Mouse (Mus musculus) adrenal gland, postnatal 4 days (tissue): Measurements from ENCODE around the gene Pdia5. TPM values are rescaled to one million over a fixed set of nuclear protein-coding genes. Genes with fewer than 3 reads are reported as not detected.
A peak's percentile ranks its signal among the peaks of the same experiment; 100 is the strongest.

Experiments
- DNase-seq, 2 experiments: peaks; one replicate each; pipeline ENCODE4 v3.0.0; 2021 to 2022; ENCODE audit warnings: low spot score in 2 of 2, mixed read lengths in 2 of 2
- total RNA-seq, 2 experiments: library from RNA; stranded (reverse); gene quantifications; 2 replicates each; pipeline ENCODE4 v1.2.3; 2021

Pdia5 gene
- total RNA-seq, 2 experiments from 2014 or later: 23.0 to 27.5 TPM

DNA sequence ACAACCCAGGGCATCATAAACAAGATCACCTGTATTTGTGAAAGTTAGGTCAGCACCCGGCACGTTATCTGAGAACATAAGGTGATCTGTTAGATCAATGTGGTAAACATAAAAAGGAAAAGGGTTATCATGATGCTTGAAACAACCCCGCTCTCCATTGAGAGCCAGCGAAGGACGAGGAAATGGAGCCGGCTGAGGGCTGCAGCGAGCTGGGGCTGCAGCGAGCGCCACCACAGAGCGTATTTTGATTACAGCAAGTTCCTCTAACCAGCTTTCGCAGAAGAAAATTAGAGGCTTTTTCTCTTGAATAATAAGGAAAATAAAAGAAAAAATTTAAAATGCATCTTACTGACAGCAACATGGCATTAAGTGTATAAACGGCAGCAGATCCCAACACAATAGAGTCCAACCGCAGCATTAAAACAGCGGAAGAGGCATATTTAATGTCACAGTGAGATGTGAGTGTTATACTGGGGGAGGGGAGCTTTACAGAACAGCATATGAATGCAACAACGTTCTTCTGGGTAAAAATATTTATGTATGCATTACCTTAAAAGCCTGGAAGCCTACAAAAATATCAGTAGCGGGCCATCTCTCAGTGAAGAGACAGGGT is 40.5 kb downstream of the Pdia5 start:
- DNase-seq: no peak

DNA sequence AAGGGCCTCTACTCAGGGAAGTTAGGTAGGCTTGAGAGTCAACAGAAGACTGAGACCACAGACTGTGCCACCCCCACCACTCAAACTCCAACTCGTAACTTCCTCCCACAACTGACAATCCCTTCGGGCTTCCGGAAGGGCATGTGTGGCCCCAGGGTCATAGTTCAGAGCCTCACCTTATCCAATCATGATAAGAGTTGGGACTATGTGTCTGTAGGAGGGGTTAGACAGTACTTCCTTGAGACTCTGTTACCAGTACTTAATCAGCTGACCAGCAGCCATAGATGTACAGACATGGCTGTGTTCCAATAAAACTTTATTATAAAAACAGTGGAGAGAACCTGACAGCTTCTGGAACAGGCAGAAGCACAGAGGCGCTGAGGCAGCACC is 48.7 kb downstream of the Pdia5 start:
- DNase-seq: no peak

- no peak for DNase-seq
Observed at GRCm38 (mm10) chr16:35441346-35442025, 49.2 kb downstream of the Pdia5 start.

- no peak for DNase-seq
Observed at GRCm38 (mm10) chr16:35439046-35439445, 51.6 kb downstream of the Pdia5 start.

DNA sequence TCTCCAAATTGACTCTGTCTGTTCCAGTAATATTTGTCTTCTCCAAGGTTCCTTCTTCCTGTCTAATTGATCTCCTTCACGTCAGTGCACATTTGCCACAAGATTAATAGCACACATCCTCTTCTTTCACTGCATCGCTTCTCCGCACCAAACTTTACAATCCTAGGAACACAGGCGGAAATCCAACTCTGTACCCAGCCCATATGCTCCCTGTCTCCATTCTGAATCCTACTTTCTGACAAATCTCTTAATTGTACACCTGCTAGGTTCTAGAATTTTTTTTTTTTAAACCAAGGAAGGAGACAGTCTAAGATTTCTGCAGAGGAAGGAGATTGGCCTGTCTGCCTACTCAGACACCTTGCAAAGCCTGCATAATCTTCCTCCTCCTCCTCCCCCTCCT is 59.1 kb downstream of the Pdia5 start:
- DNase-seq: no peak

GRCm38 (mm10) chr16:35424926-35425325 is 65.7 kb downstream of the Pdia5 start:
- DNase-seq: no peak

DNA sequence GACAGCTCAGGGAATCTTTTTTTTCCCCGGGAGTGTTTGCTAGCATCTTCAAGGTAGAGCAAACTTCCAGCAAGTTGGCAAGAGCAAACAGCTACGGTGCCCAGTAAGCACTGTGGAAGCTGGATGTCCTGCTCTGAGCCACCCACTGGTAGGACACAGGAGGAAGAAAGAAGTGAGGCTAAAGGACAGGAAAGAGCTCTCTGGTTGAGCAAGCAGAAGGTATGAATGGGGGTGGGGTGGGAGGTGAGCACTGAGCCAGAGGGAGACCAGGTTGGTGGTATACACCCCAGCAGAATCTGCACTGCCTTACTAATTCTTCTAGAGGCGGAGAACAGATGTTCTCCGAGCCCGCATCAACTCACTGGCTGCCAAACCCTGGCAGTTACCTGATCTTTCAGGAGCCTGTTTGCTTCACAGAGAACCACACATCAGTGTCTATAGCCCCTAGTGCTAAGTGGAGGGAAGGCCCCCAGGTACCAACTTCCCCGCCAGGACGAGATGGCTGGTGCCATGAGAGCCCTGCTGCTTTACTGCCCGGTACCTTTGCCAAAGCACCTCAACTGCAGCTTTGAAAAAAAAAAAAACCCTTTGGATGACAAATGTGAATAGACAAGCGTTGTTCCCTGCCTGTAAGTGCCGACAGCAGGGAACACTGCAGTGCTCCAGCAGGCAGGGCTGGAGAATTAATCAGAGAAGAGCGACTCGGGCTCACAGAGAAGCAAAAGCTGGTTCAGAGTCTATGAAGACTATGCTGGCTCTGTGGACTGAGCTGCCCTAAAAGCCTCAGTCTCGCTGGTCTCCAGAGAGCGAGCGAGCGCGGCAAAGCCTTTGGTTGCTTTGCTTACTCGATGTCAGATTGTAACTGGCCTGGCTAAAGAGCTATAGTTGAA is 67.2 kb downstream of the Pdia5 start:
- DNase-seq: no peak

DNA sequence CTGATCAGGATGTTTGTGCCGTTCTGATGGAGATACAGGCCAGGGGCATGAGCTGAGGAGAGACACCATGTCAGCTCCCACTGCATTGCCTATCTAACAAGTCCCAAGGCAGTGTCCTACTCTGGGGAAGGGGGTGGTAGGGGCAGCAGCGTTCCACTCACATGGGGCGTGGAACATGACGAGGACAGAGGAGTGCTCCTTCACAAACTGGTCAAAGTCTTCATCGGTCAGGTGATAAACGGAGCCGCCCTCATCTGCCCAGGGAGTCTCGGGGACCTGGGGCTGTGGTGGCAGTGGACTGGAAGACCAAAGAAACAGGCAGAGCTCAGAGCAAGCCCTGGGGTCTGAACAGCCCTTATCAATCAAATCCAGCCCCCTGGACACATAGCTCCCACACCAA is 68.0 kb downstream of the Pdia5 start:
- no peak for DNase-seq

DNA sequence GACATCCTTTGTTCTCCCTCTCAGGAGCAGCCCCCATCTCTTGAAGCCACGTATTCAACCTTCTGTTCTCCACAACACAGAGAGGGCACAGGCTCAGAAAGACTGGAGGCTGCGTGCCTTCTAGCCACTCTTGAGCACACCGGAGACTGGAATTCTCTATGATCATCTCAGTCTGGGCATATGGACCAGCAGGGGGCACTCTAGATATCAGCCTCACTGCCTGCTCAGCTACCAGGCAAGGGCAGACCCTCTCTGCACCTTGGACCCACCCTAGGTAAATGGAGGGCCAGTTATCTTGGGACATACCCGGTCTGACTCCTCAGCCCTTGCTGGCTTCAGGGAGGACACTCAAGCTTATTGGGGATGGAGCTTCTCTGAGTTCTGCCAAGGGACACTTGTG is 68.5 kb downstream of the Pdia5 start:
- DNase-seq: no peak

GRCm38 (mm10) chr16:35414616-35415015 is 76.1 kb downstream of the Pdia5 start:
- DNase-seq: no peak

DNA sequence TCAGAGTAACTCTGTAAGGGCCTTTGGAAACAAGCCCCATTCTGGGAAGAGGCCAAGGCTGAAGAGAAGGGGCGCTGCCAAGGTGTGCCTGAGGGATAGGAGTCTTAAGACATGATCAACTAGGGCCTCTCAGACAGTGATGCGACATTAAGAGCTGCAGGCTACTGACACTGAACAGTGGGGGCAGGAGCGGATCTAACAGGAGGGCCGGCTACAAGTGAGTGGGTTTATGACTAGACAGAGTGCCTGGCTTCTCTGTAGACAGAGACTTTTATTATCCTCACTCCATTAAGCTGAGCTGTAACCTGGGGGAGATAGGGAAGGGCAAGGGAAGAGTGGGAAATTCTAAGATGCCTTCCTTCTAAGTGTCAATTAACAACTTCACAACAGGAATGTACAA is 84.0 kb downstream of the Pdia5 start:
- no peak for DNase-seq

- no peak for DNase-seq
Observed at GRCm38 (mm10) chr16:35406166-35406565, 84.5 kb downstream of the Pdia5 start.

DNA sequence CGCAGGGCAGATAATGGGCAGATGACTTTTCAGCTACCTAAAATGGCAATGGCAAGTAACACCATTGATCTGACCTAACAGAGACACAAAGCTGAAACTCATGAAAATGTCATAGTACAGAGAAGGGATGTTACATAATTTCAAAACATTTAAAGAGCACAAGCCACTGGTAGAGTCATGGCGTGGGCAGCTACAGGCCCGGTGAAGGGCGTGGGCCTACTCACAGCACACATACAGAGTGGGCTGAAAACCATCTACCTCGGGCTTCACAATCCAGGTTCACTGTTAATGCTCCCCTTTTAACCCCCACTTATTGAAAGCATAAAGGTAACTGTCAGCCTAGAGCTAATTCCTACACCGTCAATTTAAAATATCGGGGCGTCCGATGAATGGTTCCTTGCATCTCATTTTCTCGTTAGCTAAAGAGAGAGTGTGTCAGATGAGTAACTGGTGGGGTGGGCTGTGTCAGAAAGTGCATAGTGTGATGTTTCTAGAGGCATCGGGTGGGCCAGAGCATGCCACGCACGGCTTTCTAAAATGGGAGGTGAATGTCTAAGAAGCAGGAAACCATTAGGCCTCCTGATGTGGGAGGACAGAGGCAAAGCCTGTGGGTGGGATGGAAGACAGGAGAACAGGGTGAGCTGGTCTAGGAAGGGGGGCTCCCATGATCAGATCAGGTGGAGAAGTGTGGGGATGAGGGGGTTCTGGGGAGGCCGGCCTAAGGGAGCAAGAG is 85.2 kb downstream of the Pdia5 start:
- no peak for DNase-seq

GRCm38 (mm10) chr16:35404864-35405263 is 85.8 kb downstream of the Pdia5 start:
- no peak for DNase-seq

DNA sequence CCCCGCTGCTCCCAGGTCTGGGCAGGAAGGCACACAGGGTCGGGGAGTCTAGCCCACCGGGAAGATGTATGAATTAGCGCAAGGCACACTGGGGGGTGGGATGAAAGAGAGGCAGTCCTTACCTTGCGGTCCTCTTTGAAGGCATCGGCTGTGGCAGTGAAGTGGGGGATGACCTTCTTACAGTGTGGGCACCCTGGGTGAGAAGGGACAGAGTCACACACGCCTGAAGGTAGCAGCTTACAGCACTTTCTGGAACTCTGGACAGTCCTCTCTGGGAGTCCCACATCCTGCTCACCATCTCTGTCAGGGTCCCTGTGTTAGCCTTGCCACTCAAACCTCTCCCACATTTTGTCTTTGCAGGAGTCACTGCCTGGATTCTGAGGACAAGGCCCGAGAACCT is 86.8 kb downstream of the Pdia5 start:
- DNase-seq: no peak

DNA sequence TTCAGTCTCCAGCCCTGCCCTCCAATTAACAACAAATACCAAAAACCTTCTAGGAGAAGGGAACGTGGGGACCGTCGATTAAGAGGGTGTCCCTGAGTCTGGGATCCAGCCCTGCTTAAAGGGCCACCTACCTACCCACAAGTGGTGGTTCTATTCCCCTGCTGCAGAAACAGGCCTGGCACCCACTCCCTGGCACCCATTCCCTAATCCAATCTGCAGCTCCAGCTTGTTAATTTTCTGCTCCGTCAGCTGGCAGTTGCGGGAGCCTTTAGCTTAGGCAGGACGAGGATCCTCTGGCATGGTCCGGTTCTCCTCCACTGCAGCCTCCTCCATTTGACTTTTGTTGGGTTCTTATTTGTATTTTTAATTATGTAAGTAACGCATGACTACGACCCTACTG is 87.3 kb downstream of the Pdia5 start:
- no peak for DNase-seq

GRCm38 (mm10) chr16:35392813-35393212 is 97.9 kb downstream of the Pdia5 start:
- DNase-seq: no peak

GRCm38 (mm10) chr16:35385654-35386053 is 105.0 kb downstream of the Pdia5 start:
- no peak for DNase-seq

- DNase-seq: no peak
Observed at GRCm38 (mm10) chr16:35380048-35380447, 110.6 kb downstream of the Pdia5 start.

DNA sequence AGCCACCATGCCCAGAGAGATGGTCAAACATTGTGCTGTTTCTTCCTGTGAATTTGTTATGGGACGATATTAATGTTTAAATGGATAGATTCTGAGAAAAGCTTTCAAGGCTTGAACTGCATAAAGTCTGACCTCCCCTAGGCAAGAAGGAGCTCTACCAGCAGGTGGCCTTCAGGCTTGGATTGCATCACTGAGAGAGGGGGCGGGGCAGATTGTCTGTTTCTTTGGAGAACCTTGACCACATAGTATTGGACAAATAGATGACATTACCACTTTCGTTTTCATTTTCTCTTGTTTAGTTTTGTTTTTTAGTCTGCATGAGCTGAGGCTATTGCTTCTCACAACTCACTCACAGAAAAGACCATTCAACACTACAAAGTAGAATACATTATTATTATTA is 111.3 kb downstream of the Pdia5 start:
- DNase-seq: peak; percentile 20 to 22

DNA sequence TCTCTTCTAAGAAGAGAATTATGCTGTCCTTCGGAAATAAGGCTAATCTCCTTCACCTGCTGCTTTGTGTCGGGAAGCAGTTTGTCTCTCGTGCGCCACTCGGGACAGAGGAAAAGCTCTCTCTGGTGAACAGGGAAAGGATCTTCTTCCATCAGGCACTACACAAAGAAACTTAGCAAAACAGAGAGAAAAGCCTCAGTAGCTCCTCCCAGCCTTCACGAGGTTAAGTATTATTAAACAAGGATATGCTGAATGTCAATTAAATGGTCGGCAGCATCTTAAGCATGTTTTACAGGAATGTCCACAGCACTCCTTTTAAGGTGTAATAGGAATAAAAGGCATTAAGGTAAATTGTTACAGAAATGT is 126.6 kb downstream of the Pdia5 start:
- DNase-seq: no peak
